Mouse (Mus musculus) liver, adult 2 months (tissue): ENCODE data around the gene Tmem251. TPM values are rescaled to one million over a fixed set of nuclear protein-coding genes. Genes with fewer than 3 reads are reported as not detected.

Experiments used
- DNase-seq: peaks from one replicate; pipeline ENCODE4 v3.0.0-alpha.2; 2011; ENCODE audit warnings: low read depth, low spot score; ENCODE audit errors: extremely low read depth
- H3K27ac ChIP-seq: fragments of 200-500 bp; replicated peaks from 2 replicates; pipeline ENCODE4 v1.5.1; 2012; ENCODE audit warnings: low read depth, mild to moderate bottlenecking, control low read depth, inconsistent platforms, low read length; ENCODE audit not compliant: insufficient read depth
- H3K27me3 ChIP-seq: fragments of 200-500 bp; 2 replicates; pipeline ENCODE4 v1.6.1; 2012; ENCODE audit warnings: mild to moderate bottlenecking, moderate library complexity, low read length, inconsistent platforms; ENCODE audit not compliant: control insufficient read depth, insufficient read depth
- H3K36me3 ChIP-seq: fragments of 200-500 bp; 2 replicates; pipeline ENCODE4 v1.6.1; 2012; ENCODE audit warnings: low read length, inconsistent platforms; ENCODE audit not compliant: control insufficient read depth, insufficient read depth
- H3K4me1 ChIP-seq: fragments of 200-500 bp; 2 replicates; pipeline ENCODE4 v1.6.1; 2011; ENCODE audit warnings: low read length; ENCODE audit not compliant: control insufficient read depth, insufficient read depth
- H3K4me3 ChIP-seq: fragments of 200-500 bp; 2 replicates; pipeline ENCODE4 v1.5.1; 2011; ENCODE audit warnings: low read depth, mild to moderate bottlenecking, control low read depth, low read length, moderate library complexity; ENCODE audit not compliant: insufficient read depth
- H3K79me2 ChIP-seq: fragments of 200-500 bp; 2 replicates; pipeline ENCODE4 v1.6.1; 2012; ENCODE audit warnings: inconsistent platforms, mild to moderate bottlenecking, low read length, moderate library complexity; ENCODE audit not compliant: control insufficient read depth, insufficient read depth
- H3K9ac ChIP-seq: fragments of 200-500 bp; 2 replicates; pipeline ENCODE4 v1.6.1; 2012; ENCODE audit warnings: low read depth, mild to moderate bottlenecking, control low read depth, inconsistent platforms, low read length
- CTCF ChIP-seq: fragments of 200-500 bp; IDR thresholded peaks from 2 replicates; pipeline ENCODE4 v1.5.1; 2011; ENCODE audit warnings: low read depth, low read length, control low read depth
- POLR2A ChIP-seq: fragments of 200-500 bp; IDR thresholded peaks from 2 replicates; pipeline ENCODE4 v1.6.1; 2011; ENCODE audit warnings: low read length, control low read depth; ENCODE audit not compliant: insufficient read depth; ENCODE audit errors: extremely low read depth
- WGBS: fragments of 180-500 bp; shearing (Covaris S2); methylation state at CpG from one replicate; pipeline ENCODE4 v1.1.7; 2018; 5-methylcytosine and 5-hydroxymethylcytosine counted together
- polyA plus RNA-seq: library from polyadenylated mRNA; depleted of rRNA; stranded (reverse); fragments of >200 nt; gene quantifications from 2 replicates; pipeline ENCODE4 v1.2.3, GENCODE M21; 2012
- total RNA-seq: library from RNA; depleted of rRNA; stranded (reverse); fragments of >200 nt; gene quantifications from 2 replicates; pipeline ENCODE4 v1.2.3, GENCODE M21; 2014

Tmem251 gene
- total and polyA plus RNA-seq, 2 experiments = 1.6 to 2.0 TPM

GRCm38 (mm10) chr12:102699156-102699555 lies 44.4 kb upstream of the Tmem251 start:
- no peak overlapping the region for H3K9ac ChIP-seq
- H3K79me2 ChIP-seq = peaks cover 39% of the 10 kb centered on the region; the same call in 1 of the 2 replicates
- H3K36me3 ChIP-seq = no peaks in the 10 kb centered on the region
- DNase-seq = no peak
- 77% methylated on average over 1 of the region's 1 CpGs for WGBS
- H3K27ac ChIP-seq = no peak overlapping the region
- peaks cover 13% of the 10 kb centered on the region for H3K4me1 ChIP-seq
- H3K4me3 ChIP-seq = no peak overlapping the region
- TF ChIP-seq POLR2A = no peak
- TF ChIP-seq CTCF = no peak
- no peaks in the 10 kb centered on the region for H3K27me3 ChIP-seq

GRCm38 (mm10) chr12:102700453-102700852 lies 43.1 kb upstream of the Tmem251 start:
- Histone ChIP-seq H3K27me3 (no peaks in the 10 kb centered on the region), H3K79me2 (peaks cover 39% of the 10 kb centered on the region; the same call in 1 of the 2 replicates), H3K9ac (no peak overlapping the region), H3K27ac (no peak overlapping the region), H3K4me1 (peaks cover 13% of the 10 kb centered on the region), H3K36me3 (no peaks in the 10 kb centered on the region), H3K4me3 (no peak overlapping the region)
- TF ChIP-seq CTCF = no peak
- no peak for TF ChIP-seq POLR2A
- 70% methylated on average over 12 of the region's 12 CpGs for WGBS
- DNase-seq = no peak

GRCm38 (mm10) chr12:102701691-102702207 lies 41.8 kb upstream of the Tmem251 start:
- Histone ChIP-seq H3K27ac (no peak overlapping the region), H3K36me3 (no peaks in the 10 kb centered on the region), H3K9ac (no peak overlapping the region), H3K27me3 (no peaks in the 10 kb centered on the region), H3K4me3 (no peak overlapping the region), H3K4me1 (peaks cover 10% of the 10 kb centered on the region), H3K79me2 (peaks cover 32% of the 10 kb centered on the region; the same call in 1 of the 2 replicates)
- DNase-seq = no peak
- no peak for TF ChIP-seq POLR2A
- TF ChIP-seq CTCF = no peak
- WGBS = 90% methylated on average over 5 of the region's 5 CpGs

- peak; percentile 25; the same call in 1 of the 2 replicates for TF ChIP-seq CTCF
- no peak for TF ChIP-seq POLR2A
- Histone ChIP-seq H3K36me3 (no peaks in the 10 kb centered on the region), H3K27ac (0 out of 2 replicates have a peak overlapping the region, but pooled peaks have one; percentile 7), H3K27me3 (no peaks in the 10 kb centered on the region), H3K4me1 (peaks cover 10% of the 10 kb centered on the region), H3K79me2 (peaks cover 30% of the 10 kb centered on the region; the same call in 1 of the 2 replicates), H3K4me3 (peak overlapping the region; percentile 20), H3K9ac (no peak overlapping the region; the same call in 1 of the 2 replicates)
- WGBS = 18% methylated on average over 15 of the region's 15 CpGs
- DNase-seq = peak; percentile 63
Measured at GRCm38 (mm10) chr12:102702356-102703110, 41.0 kb upstream of the Tmem251 start.

GRCm38 (mm10) chr12:102703111-102703412 lies 40.5 kb upstream of the Tmem251 start:
- H3K27me3 ChIP-seq = no peaks in the 10 kb centered on the region
- H3K4me1 ChIP-seq = peaks cover 10% of the 10 kb centered on the region
- 17% methylated on average over 4 of the region's 4 CpGs for WGBS
- peaks cover 25% of the 10 kb centered on the region; the same call in 1 of the 2 replicates for H3K79me2 ChIP-seq
- no peak overlapping the region for H3K27ac ChIP-seq
- H3K9ac ChIP-seq = no peak overlapping the region
- no peaks in the 10 kb centered on the region for H3K36me3 ChIP-seq
- no peak for DNase-seq
- TF ChIP-seq CTCF (peak; percentile 20; the same call in 1 of the 2 replicates), POLR2A (no peak)
- peak overlapping the region; percentile 20; the same call in 1 of the 2 replicates for H3K4me3 ChIP-seq

- H3K9ac ChIP-seq = no peak overlapping the region
- no peaks in the 10 kb centered on the region for H3K36me3 ChIP-seq
- peaks cover 22% of the 10 kb centered on the region; the same call in 1 of the 2 replicates for H3K79me2 ChIP-seq
- H3K4me3 ChIP-seq = peak overlapping the region; percentile 31; the same call in 1 of the 2 replicates
- no peak overlapping the region for H3K27ac ChIP-seq
- WGBS = 76% methylated on average over 6 of the region's 6 CpGs
- no peak for DNase-seq
- peaks cover 10% of the 10 kb centered on the region for H3K4me1 ChIP-seq
- TF ChIP-seq CTCF = no peak
- no peak for TF ChIP-seq POLR2A
- H3K27me3 ChIP-seq = no peaks in the 10 kb centered on the region
Measured at GRCm38 (mm10) chr12:102703441-102703840, 40.1 kb upstream of the Tmem251 start.
